Mouse (Mus musculus) C2C12 (cell line): Measurements from ENCODE around the gene Ptprm.
A peak's percentile ranks its signal among the peaks of the same experiment; 100 is the strongest.

ENCODE experiments used
- CTCF ChIP-seq: IDR thresholded peaks from one replicate; pipeline ENCODE4 v1.5.1; 2011; ENCODE audit not compliant: control insufficient read depth, insufficient read depth, insufficient read length
- MAX ChIP-seq: IDR thresholded peaks from one replicate; pipeline ENCODE4 v1.6.1; 2011; ENCODE audit warnings: mild to moderate bottlenecking, control low read depth
- MYOD1 ChIP-seq: IDR thresholded peaks from one replicate; pipeline ENCODE4 v1.6.1; 2011; ENCODE audit warnings: low read depth; ENCODE audit not compliant: control insufficient read depth, insufficient read length
- USF1 ChIP-seq: IDR thresholded peaks from one replicate; pipeline ENCODE4 v1.6.1; 2011; ENCODE audit warnings: low read depth, mild to moderate bottlenecking, control low read depth, moderate library complexity

DNA sequence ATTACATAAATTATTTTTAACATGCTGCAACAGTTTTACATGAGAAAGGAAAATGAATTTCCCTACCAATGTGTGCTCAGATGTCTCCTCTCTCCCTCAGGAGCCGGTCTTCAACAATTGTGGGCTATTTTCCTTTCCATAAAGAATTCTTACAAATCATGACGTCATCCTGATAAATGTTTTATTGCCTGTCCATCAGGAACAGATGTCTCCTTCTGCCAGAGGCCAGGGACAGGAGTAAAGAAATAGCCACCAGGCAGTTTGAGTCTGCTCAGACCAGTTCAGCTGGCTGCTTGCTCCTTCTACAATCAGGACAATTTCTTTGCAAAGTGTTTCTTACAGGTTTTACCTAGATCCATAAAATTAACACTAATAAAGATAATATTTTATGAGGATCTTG, 357.4 kb downstream of the Ptprm start:
- TF ChIP-seq CTCF (no peak), MAX (no peak), MYOD1 (peak; percentile 58), USF1 (no peak)
